Mouse (Mus musculus) embryonic stem cell, embryonic (primary cell): ENCODE data around the gene Fcgr2b.

ENCODE experiments used
- CTCF ChIA-PET, 4 experiments: fragments of 300-600 bp in 2 of 4; fragments of 350-600 bp in 2 of 4; sonication (Branson Sonifier 250); formaldehyde crosslinking; loops; one replicate each; lab custom pipeline; 2022; ENCODE audit warnings: inconsistent platforms in 2 of 4; lab: Charles Lee
- POLR2A ChIA-PET, 4 experiments: fragments of 300-600 bp in 2 of 4; fragments of 350-600 bp in 2 of 4; sonication (Branson Sonifier 250); formaldehyde crosslinking; loops; one replicate each; lab custom pipeline; 2022; ENCODE audit warnings: antibody characterized with exemption in 4 of 4, inconsistent platforms in 1 of 4; lab: Charles Lee

Gene Fcgr2b

DNA sequence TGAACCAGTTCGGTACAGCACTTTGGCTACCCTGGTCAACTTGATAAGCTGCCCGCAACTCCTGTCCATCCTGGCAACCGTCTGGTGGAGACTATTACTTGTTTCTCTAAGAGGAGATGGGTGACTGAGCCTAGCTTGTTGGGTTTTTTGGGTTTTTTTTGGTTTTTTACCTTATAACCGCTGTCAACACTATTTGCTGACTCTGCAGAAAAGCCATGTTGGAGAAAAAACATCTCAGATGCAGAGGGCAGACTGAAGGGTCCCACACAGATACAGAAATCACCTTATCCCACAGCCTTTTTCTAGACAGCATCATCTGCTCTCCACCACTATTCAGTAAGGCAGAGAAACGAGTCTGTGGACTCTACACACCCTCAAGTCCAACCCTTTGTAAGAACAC lies 9.5 kb upstream of the Fcgr2b start:
- ChIA-PET CTCF (no interaction called here), POLR2A (interaction anchor here in 2 of 4 experiments (1.0 to 1.2 kb wide), 3 partner anchors 79 to 91 kb away, joined by 3 to 4 read pairs (median 4); no protein-coding TSS in a partner anchor)

DNA sequence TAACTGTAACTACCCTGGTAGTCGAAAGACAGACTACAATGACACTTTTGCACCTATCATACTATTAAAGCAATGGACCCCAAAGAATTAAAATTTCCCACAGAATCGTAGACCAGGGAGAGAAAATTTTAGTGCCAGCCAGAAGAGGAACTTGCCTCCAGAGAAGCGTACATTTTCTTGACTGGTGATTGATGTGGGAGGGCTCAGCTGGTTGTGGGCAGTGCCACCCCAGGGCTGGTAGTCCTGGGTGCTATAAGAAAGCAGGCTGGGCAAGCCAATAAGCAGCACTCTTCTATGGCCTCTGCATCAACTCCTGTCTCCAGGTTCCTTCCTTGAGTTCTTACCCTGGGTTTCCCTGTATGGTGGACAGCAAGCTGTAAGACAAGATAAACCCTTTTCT lies 8.7 kb upstream of the Fcgr2b start:
- ChIA-PET POLR2A (interaction anchor here in 1 of 4 experiments (1.2 kb wide), 1 partner anchor 90 kb away, joined by 4 read pairs; no protein-coding TSS in a partner anchor), CTCF (no interaction called here)

DNA sequence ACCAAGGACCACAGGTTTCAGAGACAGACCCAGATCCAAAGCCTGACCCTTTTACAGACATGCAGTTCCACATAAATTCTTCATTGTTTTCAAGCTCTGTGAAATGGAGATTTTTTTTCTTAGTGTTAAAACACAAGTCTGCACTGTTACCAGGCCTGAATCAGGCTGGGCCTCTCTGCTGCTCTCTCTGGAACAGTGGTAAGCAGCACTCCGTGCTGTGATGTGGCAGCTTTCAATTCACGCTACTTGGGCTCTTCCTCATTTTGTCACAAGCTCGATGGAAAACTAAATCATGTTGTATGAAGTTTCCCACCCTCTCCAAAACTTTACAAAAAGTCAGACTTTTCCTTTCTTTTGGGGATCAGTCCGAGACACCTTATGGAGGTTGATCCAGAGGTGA lies 6.7 kb upstream of the Fcgr2b start:
- ChIA-PET CTCF (interaction anchor here in 3 of 4 experiments (0.6 to 1.4 kb wide), 4 partner anchors 10 to 82 kb away, joined by 3 to 8 read pairs (median 4); no protein-coding TSS in a partner anchor), POLR2A (interaction anchor here in 1 of 4 experiments (1.0 to 1.4 kb wide), 2 partner anchors 75 to 112 kb away, joined by 3 to 4 read pairs; no protein-coding TSS in a partner anchor)

DNA sequence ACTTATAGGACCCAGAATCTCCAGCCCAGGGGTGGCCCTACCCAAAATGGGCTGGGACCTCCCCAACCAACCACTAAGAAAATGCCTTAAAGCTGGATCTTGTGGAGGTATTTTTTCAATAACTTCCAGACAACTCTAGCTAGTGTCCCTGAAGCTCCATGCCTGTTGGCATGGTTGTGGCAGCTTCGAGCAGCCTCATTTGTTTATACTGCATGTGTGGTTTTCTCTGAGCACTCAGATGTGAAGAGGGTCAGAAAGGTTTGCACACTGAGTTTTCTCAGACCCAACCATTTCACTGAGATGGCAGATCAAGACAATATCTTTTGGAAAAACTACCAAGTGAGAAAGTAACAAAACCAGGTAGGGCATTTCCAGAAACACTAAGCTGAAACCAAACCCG lies 6.0 kb upstream of the Fcgr2b start:
- CTCF ChIA-PET: interaction anchor here in 2 of 4 experiments (0.9 to 1.4 kb wide), 3 partner anchors 11 to 81 kb away, joined by 3 to 6 read pairs (median 3); no protein-coding TSS in a partner anchor

DNA sequence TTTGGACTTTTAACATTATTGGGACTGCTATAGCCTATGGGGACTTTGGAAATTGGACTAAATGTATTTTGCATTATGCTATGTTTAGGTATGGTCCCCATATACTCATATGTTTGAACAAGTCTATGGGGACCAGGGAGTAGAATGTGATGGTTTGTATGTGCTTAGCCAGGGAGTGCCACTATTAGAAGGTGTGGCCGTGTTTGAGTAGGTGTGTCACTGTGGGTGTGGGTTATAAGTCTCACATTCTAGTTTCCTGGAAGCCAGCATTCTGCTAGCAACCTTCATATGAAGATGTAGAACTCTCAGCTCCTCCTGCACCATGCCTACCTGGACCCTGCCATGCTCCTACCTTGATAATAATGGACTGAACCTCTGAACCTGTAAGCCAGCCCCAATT lies 5.3 kb upstream of the Fcgr2b start:
- ChIA-PET CTCF (interaction anchor here in 1 of 4 experiments (1.2 kb wide), 1 partner anchor 80 kb away, joined by 3 read pairs; no protein-coding TSS in a partner anchor), POLR2A (interaction anchor here in 1 of 4 experiments (0.9 to 1.4 kb wide), 2 partner anchors 9 to 110 kb away, joined by 3 to 4 read pairs; no protein-coding TSS in a partner anchor)

More for the DNA sequence above, 6.0 kb upstream of the Fcgr2b start:
- POLR2A ChIA-PET: interaction anchor here in 1 of 4 experiments (0.9 to 1.4 kb wide), 2 partner anchors 10 to 111 kb away, joined by 3 to 4 read pairs; no protein-coding TSS in a partner anchor

DNA sequence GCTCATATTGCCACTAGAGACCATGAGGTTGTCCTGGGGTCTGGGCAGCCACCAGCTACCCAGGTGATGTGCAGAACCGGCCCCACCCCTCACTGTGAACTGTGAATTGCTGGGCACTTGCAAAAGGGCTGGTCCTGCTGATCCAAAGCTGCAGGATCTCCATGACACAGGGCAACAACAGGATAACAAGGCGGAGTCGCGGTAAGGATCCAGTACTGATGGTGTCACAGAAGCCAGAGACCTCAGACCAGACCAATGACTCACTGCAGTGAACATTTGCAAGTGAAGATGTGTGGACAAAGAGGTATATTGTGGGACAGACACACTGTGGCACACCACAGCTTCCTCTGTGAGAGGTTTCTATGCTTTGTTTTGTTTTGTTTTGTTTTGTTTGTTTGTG lies 2.3 kb upstream of the Fcgr2b start:
- CTCF ChIA-PET: interaction anchor here in 2 of 4 experiments (0.7 to 1.8 kb wide), 3 partner anchors 14 to 77 kb away, joined by 3 to 14 read pairs (median 5); no protein-coding TSS in a partner anchor

DNA sequence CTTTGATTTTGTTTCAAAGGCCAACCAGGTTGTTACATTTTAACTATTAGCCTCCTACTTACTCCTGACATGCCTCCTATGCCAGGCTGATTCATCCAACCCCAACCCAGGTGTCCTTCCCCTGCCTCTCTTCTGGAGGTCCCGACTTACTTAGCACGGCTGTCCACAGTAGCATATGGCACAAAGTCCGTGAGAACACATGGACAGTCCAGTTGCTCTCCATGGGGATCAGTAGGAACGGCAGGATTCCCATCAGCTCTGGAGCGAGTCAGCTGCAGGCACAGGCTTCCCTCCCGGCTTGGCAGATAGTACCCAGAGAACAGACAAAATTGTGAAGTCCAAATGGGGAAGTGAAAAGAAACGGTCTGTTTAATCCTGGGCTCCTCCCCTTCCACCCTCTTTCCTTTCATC lies 591 bp downstream of the Fcgr2b start:
- ChIA-PET CTCF (interaction anchor here in 1 of 4 experiments (0.8 kb wide), 1 partner anchor 21 kb away, joined by 4 read pairs; no protein-coding TSS in a partner anchor), POLR2A (interaction anchor here in 3 of 4 experiments (0.7 to 2.4 kb wide), 7 partner anchors 8 to 1011 kb away, joined by 3 to 9 read pairs (median 5); no protein-coding TSS in a partner anchor)

More for the DNA sequence above, 2.3 kb upstream of the Fcgr2b start:
- POLR2A ChIA-PET: interaction anchor here in 1 of 4 experiments (0.6 to 1.6 kb wide), 3 partner anchors 14 to 217 kb away, joined by 3 to 4 read pairs (median 3); partner anchors contain the start of genes Dusp12 and Pcp4l1

DNA sequence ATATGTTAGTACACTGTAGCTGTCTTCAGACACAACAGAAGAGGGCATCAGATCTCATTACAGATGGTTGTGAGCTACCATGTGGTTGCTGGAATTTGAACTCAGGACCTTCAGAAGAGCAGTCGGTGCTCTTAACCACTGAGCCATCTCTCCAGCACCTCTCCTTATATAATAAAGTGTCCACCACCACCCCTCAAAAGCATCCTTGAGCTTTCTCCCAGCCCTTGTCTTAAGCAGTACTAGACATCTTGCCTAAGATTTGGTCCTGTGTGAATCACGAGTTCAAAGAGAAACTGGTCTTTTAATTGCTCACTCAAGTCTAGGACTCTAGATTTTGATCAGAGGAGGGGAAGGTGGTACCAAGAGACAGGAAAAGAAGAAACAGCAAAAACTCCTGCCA lies 997 bp downstream of the Fcgr2b start:
- CTCF ChIA-PET: interaction anchor here in 1 of 4 experiments (0.8 kb wide), 1 partner anchor 21 kb away, joined by 4 read pairs; no protein-coding TSS in a partner anchor
- POLR2A ChIA-PET: interaction anchor here in 3 of 4 experiments (0.7 to 2.4 kb wide), 7 partner anchors 8 to 1012 kb away, joined by 3 to 9 read pairs (median 4); partner anchors contain the start of gene Atf6 (in 1 of the 3)

DNA sequence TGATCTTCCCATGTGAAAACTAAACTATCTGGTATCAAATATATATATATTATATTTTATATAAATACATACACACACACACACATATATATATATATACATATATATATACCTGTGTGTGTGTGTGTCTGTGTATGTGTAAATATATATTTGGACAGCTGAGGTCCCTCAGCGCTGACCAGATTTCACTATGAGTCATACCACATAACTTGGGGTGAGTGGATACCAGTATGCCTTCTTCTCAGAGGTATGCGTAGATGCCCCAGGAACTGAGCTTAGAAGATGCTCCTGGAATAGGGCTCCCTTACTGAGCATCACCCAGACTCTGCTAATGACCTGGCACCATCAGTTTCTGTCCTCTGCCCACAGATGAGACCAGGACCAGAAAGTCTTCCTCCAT lies 1.6 kb downstream of the Fcgr2b start:
- POLR2A ChIA-PET: interaction anchor here in 1 of 4 experiments (0.7 to 2.4 kb wide), 2 partner anchors 73 to 107 kb away, joined by 3 to 9 read pairs; partner anchors contain the start of gene Atf6
- CTCF ChIA-PET: no interaction called here

DNA sequence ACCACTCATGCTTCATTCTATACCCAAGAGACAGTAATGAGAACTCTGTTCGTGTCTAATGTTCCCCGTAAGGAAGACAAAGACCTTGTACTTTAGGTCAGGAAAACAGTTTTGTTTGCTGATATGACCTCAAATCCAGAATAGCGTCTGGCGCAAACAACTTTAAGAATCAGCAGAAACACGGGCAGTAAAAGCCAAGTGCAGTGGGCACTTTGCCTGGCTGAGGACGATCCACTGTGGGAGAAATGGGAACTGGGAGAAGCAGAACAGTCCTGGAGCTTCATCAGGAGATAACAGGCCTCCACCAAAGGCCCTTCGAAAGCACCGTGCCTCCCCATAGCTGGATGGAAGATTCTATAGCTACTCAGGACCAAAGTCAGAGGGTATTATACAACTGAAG lies 2.2 kb downstream of the Fcgr2b start:
- ChIA-PET CTCF (no interaction called here), POLR2A (interaction anchor here in 2 of 4 experiments (0.6 to 2.4 kb wide), 2 partner anchors 67 to 72 kb away, joined by 3 to 9 read pairs; no protein-coding TSS in a partner anchor)

DNA sequence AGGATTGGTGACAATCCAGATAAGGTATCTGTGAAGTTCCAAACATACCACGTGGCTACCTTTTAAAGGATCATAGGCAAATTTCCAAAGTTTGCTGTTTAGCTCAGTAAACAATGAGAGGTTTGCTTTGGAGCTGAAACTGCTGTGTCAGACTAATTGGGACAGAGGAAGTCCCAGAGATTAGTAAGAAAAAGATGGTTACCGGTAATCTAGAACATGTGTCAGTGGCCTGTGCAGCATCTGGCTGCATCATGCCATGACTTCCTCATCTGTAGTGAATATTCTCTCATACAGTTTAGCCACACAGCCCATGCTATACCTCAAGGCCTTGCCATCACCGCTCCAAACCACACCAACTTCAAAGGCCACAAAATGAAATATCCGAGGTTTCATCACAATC lies 3.4 kb downstream of the Fcgr2b start:
- ChIA-PET POLR2A (interaction anchor here in 1 of 4 experiments (1.0 kb wide), 1 partner anchor 10 kb away, joined by 4 read pairs; no protein-coding TSS in a partner anchor), CTCF (interaction anchor here in 1 of 4 experiments (1.0 kb wide), 1 partner anchor 71 kb away, joined by 5 read pairs; no protein-coding TSS in a partner anchor)

DNA sequence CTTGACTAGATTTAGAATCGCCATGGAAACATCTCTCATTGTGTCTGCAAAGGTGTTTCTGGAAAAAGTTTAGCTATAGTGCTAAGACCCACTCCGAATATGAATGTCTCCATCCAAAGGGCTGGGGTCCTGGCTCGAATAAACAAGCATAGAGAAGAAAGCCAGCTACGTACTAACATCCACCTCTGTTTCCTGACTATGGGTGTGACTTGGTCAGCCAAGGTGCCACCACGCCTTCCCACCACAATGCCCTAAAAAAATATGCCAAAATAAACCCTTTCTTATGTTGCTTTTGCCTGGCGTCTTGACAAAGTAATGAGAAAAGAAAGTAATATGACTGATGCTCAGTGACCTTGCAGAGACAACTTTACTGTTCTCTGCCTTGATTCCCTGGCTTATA lies 3.9 kb downstream of the Fcgr2b start:
- ChIA-PET CTCF (interaction anchor here in 1 of 4 experiments (1.0 kb wide), 1 partner anchor 71 kb away, joined by 5 read pairs; no protein-coding TSS in a partner anchor), POLR2A (interaction anchor here in 1 of 4 experiments (0.6 to 1.0 kb wide), 3 partner anchors 9 to 65 kb away, joined by 3 to 4 read pairs (median 4); no protein-coding TSS in a partner anchor)

DNA sequence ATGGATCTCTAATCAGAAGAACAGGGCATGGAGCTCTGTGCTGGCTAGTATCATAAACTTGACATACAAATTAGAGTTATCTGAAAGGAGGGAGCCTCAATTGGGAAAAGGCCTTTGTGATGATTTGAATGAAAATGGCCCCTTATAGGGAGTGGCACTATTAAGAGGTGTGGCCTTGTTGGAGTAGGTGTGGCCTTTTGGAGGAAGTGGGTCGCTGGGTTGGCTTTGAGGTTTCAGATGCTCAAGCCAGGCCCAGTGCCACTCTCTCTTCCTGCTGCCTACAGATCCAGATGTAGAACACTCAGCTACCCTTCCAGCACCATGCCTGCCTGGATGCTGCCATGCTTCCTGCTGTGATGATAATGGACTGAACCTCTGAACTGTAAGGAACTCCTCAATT lies 7.8 kb downstream of the Fcgr2b start:
- POLR2A ChIA-PET: interaction anchor here in 2 of 4 experiments (0.6 to 2.1 kb wide), 7 partner anchors 11 to 502 kb away, joined by 3 to 6 read pairs (median 4); no protein-coding TSS in a partner anchor
- CTCF ChIA-PET: interaction anchor here in 1 of 4 experiments (1.9 kb wide), 1 partner anchor 67 kb away, joined by 4 read pairs; no protein-coding TSS in a partner anchor

DNA sequence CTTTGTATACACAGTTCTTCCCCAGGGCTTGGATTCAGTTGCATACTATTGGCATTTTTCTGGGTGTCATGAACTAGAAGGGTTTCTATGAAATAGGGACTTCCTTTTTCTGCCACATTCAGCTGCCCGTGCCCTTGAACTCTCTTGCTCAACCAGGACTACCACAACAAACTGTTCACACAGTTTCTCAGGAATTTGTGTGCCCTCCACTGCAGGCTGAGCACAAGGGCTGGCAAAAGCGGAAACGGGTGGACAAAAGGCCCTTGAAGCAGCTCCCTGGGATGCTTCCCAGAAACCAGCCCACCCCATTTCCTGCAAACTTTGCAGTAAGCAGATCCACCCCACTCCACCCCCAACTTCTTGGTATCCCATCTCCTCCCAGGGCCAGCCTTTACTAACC lies 8.8 kb downstream of the Fcgr2b start:
- CTCF ChIA-PET: interaction anchor here in 2 of 4 experiments (0.8 to 1.9 kb wide), 2 partner anchors 66 kb away, joined by 3 to 4 read pairs; no protein-coding TSS in a partner anchor
- POLR2A ChIA-PET: interaction anchor here in 2 of 4 experiments (0.6 to 2.1 kb wide), 7 partner anchors 8 to 130 kb away, joined by 3 to 6 read pairs (median 4); no protein-coding TSS in a partner anchor

DNA sequence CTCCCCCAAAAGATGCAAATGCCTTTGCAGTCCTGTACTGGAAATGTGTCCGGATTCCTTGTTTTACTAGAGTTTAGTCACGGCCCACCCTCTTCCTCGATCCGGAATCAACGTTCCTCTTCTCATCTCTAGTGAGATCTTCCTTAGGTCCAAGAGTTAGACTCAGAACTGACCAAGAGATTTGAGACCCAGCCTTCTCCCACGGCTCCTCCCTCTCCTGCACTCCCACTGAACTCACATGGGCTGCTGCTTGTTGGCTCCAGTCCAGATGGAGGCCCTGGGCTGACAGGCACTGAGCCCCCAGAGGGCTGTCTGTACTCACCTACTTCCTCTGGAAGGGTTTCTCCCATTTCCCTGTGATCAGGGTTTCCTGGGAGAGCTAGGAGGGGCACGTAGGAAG lies 13.3 kb downstream of the Fcgr2b start:
- CTCF ChIA-PET: interaction anchor here in 2 of 4 experiments (1.0 to 1.6 kb wide), 2 partner anchors 34 to 62 kb away, joined by 3 to 4 read pairs; no protein-coding TSS in a partner anchor
- POLR2A ChIA-PET: interaction anchor here in 2 of 4 experiments (0.8 to 1.4 kb wide), 4 partner anchors 9 to 77 kb away, joined by 3 to 4 read pairs (median 4); partner anchors contain the start of genes Dusp12 (in 1 of the 2) and Fcgr2b (in 1 of the 2)

DNA sequence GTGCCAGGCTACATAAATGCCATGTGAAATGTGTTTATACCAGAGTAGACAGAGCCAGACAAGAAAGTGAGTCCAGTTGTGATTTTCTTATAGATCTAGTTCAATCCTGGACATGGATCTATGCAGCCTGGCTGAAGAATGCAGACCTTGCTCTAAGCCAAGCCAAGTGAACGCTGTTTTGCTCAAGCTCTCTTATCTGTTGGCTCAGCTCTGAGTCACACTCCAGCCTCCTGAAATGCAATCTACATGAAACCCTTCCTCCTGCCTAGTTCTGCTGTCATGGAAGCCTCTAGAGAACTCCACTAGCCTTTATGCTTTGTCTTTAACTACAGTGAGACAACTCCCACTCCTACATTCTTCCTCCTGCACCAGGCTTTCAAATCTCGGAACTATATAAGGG lies 14.0 kb downstream of the Fcgr2b start:
- ChIA-PET CTCF (interaction anchor here in 2 of 4 experiments (1.0 to 1.6 kb wide), 2 partner anchors 34 to 61 kb away, joined by 3 to 4 read pairs; no protein-coding TSS in a partner anchor), POLR2A (interaction anchor here in 1 of 4 experiments (1.0 kb wide), 1 partner anchor 77 kb away, joined by 3 read pairs; the partner anchor contains the start of gene Dusp12)

DNA sequence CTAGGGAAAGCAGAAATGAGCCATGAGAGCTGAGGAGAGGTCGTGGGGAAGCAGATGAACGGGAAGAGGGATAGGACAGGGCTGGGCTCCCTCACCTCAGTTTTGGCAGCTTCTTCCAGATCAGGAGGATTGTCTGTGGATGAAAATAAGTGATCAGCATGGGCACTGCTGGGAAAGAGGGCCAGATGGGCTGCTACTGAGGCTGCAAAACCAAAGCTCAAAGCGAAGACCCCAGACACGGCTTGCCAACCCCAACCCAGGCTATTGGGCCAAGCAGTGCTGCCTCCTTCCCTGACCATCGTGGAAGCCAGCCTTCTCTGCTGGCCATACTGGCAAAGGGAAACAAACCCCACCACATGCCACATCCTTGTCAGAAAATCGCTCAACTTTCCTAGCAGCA lies 15.2 kb downstream of the Fcgr2b start:
- CTCF ChIA-PET: interaction anchor here in 1 of 4 experiments (0.6 kb wide), 1 partner anchor 67 kb away, joined by 3 read pairs; no protein-coding TSS in a partner anchor
- POLR2A ChIA-PET: interaction anchor here in 1 of 4 experiments (1.1 to 1.8 kb wide), 2 partner anchors 9 to 15 kb away, joined by 4 to 5 read pairs; partner anchors contain the start of gene Fcgr2b

DNA sequence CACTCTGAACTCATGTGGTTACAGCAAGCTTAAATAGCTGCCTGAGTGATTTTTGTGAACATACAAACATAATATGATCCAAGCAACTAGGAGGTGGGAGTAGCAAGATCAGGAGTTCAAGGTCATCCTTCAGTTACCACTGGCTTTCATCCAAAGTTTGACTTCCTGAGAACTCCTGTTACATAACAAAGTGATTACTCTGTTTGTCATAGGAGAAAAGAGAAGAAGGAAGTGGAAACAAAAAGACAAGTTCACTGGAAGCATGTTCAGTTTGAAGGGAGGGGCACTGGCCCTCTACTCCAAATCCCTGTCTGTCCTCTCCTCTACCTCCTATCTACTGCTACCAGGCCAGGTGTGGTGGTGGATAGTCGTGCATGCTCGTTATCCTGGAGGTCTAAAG lies 16.6 kb downstream of the Fcgr2b start:
- CTCF ChIA-PET: no interaction called here

More for the DNA sequence above, 16.6 kb downstream of the Fcgr2b start:
- POLR2A ChIA-PET: interaction anchor here in 1 of 4 experiments (1.8 kb wide), 1 partner anchor 17 kb away, joined by 5 read pairs; the partner anchor contains the start of gene Fcgr2b
